Mouse (Mus musculus) heart, embryonic 11.5 days (tissue): ENCODE data around the gene Nme7. TPM values are rescaled to one million over a fixed set of nuclear protein-coding genes. Genes with fewer than 3 reads are reported as not detected.

Experiments used
- ATAC-seq: fragments of 200-750 bp; cut with Nextera tagmentation; replicated peaks from 2 replicates; pipeline ENCODE4 v1.8.0; 2017; ENCODE audit warnings: moderate library complexity; ENCODE audit not compliant: insufficient number of reproducible peaks, low FRiP score, low TSS enrichment
- H3K27ac ChIP-seq: fragments of 300-500 bp; sonication (generic); 2 replicates; pipeline ENCODE4 v1.5.1; 2014; ENCODE audit warnings: mild to moderate bottlenecking, low read depth, low read length
- H3K27me3 ChIP-seq: fragments of 300-500 bp; sonication (generic); 2 replicates; pipeline ENCODE4 v1.6.1; 2014; ENCODE audit warnings: mild to moderate bottlenecking, low read length, mixed read lengths; ENCODE audit not compliant: control insufficient read depth, insufficient read depth
- H3K36me3 ChIP-seq: fragments of 300-500 bp; sonication (generic); 2 replicates; pipeline ENCODE4 v1.6.1; 2014; ENCODE audit warnings: mild to moderate bottlenecking, low read length, moderate library complexity, mixed read lengths; ENCODE audit not compliant: control insufficient read depth, insufficient read depth
- H3K4me1 ChIP-seq: fragments of 300-500 bp; sonication (generic); 2 replicates; pipeline ENCODE4 v1.6.1; 2014; ENCODE audit warnings: low read length; ENCODE audit not compliant: control insufficient read depth, insufficient read depth
- H3K4me2 ChIP-seq: fragments of 300-500 bp; sonication (generic); 2 replicates; pipeline ENCODE4 v1.6.1; 2014; ENCODE audit warnings: mild to moderate bottlenecking, moderate library complexity
- H3K4me3 ChIP-seq: fragments of 300-500 bp; sonication (generic); 2 replicates; pipeline ENCODE4 v1.5.1; 2014; ENCODE audit warnings: low read depth, low read length
- H3K9ac ChIP-seq: fragments of 300-500 bp; sonication (generic); 2 replicates; pipeline ENCODE4 v1.6.1; 2014; ENCODE audit warnings: mild to moderate bottlenecking, low read depth, low read length, moderate library complexity
- H3K9me3 ChIP-seq: fragments of 300-500 bp; sonication (generic); replicated peaks from 2 replicates; pipeline ENCODE4 v1.6.1; 2016; ENCODE audit warnings: low read length; ENCODE audit not compliant: control insufficient read depth
- WGBS: fragments of 180-500 bp; shearing (Covaris S2); extraction: QIAGEN DNeasy Blood & Tissue Kit; methylation state at CpG from one replicate; pipeline ENCODE4 v1.1.7; 2014; ENCODE audit not compliant: insufficient replicate concordance; 5-methylcytosine and 5-hydroxymethylcytosine counted together
- polyA plus RNA-seq: library from polyadenylated mRNA; unstranded; fragments of >200 nt; fragmentation: Nextera tagmentation; extraction: Ambion mirVana; gene quantifications from 2 replicates; pipeline ENCODE4 v1.2.1, GENCODE M21; 2014

Gene Nme7
- polyA plus RNA-seq, 1 experiment from 2014 or later = 22.2 TPM

DNA sequence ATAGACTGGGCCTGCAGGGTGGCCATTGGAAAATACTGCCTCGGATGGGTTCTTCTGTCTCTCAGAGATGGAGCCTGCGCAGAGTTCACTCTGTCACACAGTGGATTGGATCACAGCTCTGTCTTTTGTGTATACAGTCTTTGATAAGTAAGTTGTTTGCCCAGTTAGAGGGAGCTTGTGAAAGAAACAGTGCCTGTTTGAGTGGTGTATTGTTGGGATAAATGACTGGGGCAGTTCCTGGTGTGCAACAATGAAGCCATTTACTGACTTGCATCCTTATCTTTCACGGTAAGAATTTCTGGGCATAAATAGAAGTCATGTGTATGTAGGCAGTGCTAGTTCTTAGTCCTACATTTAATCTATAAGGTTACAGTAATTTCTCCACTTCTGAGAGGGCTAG lies 49.5 kb downstream of the Nme7 start:
- Histone ChIP-seq H3K4me1 (no peaks in the 10 kb centered on the region), H3K27ac (no peak overlapping the region), H3K9me3 (no peaks in the 10 kb centered on the region), H3K9ac (no peak overlapping the region), H3K27me3 (no peaks in the 10 kb centered on the region), H3K4me2 (no peak overlapping the region), H3K36me3 (no peaks in the 10 kb centered on the region), H3K4me3 (no peak overlapping the region)
- ATAC-seq = no peak
- WGBS = 59% methylated on average over 3 of the region's 3 CpGs

DNA sequence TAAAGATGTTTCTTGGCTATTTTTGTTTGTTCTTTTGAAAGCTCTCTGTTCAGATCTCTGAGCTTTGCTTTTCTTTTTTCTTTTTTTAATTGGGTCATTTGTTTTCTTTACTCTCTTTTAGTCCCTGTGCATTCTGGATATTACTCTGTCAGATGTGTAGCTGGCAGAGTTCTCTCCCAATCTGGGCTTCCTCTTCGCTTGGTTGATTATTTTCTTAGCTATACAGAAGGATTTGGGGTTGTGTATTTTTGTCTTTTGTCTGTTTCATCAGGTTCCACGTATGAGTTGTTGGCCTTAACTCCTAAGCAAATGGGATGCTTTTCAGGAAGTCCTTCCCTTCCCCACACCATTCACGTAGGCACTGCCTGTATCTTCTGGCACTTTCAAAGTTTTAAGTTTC lies 54.1 kb downstream of the Nme7 start:
- ATAC-seq = no peak
- Histone ChIP-seq H3K36me3 (no peaks in the 10 kb centered on the region), H3K27me3 (no peaks in the 10 kb centered on the region), H3K27ac (no peak overlapping the region), H3K9me3 (no peaks in the 10 kb centered on the region), H3K4me1 (no peaks in the 10 kb centered on the region), H3K4me3 (no peak overlapping the region), H3K4me2 (no peak overlapping the region), H3K9ac (no peak overlapping the region)
- 53% methylated on average over 3 of the region's 3 CpGs for WGBS

DNA sequence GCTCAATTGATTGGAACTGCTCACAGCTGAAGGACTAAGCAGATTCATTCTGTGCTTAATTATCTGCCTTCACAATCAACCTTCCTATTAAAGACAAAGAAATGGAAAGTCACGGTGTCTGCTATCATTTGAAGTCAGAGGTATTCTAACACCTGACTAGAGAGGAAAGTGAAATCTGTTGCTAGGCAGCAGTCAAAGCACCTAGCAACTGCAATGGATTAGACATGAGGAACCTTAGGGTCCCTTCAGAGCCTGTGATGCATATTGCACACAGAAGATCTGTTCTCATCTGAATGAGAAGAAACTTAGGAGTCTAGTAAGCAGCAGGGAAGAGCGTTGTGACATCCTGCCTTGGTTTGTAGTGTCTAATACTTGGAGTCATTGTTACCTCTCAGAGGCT lies 58.1 kb downstream of the Nme7 start:
- Histone ChIP-seq H3K4me1 (no peaks in the 10 kb centered on the region), H3K27ac (no peak overlapping the region), H3K4me3 (no peak overlapping the region), H3K27me3 (no peaks in the 10 kb centered on the region), H3K9ac (no peak overlapping the region), H3K9me3 (no peaks in the 10 kb centered on the region), H3K4me2 (no peak overlapping the region), H3K36me3 (no peaks in the 10 kb centered on the region; the same call in 1 of the 2 replicates)
- 80% methylated on average over 2 of the region's 2 CpGs for WGBS
- no peak for ATAC-seq

DNA sequence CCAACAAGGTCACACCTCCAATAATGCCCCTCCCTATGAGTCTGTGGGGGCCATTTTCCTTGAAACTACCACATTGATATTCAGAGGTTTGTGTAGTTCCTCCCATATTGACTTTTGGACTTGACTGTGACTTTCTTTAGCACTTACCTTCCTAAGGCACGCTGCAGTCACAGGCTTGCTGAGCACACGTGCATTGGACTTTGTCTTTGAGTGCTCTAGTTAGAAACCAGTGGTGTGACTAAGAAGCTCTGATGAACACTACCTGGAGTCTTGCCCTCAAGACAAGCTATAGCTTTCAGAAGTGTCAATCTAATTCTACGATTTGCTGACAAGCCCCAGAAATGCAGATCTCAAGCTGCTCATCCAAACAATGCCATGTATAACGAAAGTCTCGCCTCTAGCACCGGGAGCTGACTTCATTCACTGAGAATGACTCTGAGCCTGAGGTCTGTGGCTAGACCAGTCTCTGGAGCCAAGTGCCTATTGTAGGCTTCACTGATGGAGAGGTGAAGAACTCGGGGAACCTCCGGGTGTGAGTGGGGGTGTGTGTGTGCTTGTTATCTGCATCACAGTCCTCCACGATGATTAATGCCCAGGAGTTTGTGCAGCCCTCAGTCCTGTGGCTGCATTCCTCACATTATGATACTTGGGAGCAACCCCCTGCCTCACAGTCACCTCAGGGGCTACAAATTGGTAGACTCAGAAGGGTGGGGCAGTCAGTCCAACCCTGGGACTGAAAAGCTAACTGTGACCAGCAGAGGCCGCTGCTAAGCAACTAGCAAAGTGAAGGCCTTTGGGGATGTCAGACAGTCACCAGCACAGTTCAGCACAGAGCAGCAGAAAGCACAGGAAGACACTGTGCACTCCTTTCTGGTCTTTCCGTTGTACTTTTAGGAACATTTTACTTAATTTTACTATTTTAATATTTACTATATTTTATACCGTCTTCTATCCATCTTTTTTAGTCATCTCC lies 62.5 kb downstream of the Nme7 start:
- Histone ChIP-seq H3K27me3 (no peaks in the 10 kb centered on the region), H3K9me3 (no peaks in the 10 kb centered on the region), H3K27ac (no peak overlapping the region), H3K36me3 (no peaks in the 10 kb centered on the region; the same call in 1 of the 2 replicates), H3K4me1 (no peaks in the 10 kb centered on the region), H3K4me3 (no peak overlapping the region), H3K4me2 (no peak overlapping the region), H3K9ac (no peak overlapping the region)
- 65% methylated on average over 12 of the region's 12 CpGs for WGBS
- ATAC-seq = no peak

DNA sequence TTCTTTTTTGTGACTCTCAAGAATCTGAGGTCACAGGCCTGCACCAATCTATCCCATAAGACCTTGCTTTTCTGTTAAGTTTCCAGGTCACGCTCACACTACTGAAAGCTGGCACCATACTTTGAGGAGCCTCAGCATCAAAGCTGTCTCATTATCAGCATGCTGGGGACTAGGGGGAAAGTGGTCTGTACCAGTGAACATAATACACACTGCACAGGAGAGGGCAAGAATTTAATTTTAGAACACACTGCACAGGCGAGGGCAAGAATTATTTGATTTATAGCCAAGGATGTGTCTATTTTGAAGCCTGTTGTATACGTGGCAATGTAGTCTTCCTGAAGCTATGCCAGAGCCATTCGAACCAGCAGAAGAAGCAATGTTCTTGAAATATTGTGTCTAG lies 64.2 kb downstream of the Nme7 start:
- Histone ChIP-seq H3K9ac (no peak overlapping the region), H3K4me3 (no peak overlapping the region), H3K27ac (no peak overlapping the region), H3K27me3 (no peaks in the 10 kb centered on the region), H3K36me3 (peaks cover 2% of the 10 kb centered on the region; the same call in 1 of the 2 replicates), H3K9me3 (no peaks in the 10 kb centered on the region), H3K4me2 (no peak overlapping the region), H3K4me1 (no peaks in the 10 kb centered on the region)
- ATAC-seq = no peak
- WGBS = 70% methylated on average over 4 of the region's 4 CpGs

DNA sequence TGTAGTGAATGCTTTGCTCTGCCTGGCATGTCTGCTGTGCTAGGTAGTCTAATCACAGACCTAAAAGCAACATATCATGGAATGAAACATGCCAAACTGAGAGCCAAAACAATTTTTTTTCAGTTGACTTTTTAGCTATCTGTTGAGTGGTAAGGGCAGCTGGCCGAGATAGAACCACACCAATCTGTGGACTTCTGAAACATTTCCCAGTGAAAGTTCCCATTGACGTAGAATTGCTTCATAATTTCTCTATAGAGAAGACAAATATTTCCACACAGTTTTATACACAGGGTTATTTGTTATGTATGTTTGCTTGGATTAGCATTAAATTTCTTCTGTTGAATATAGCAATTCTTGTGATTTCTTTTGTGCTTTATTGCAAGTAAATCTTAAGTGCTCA lies 65.9 kb downstream of the Nme7 start:
- ATAC-seq = no peak
- Histone ChIP-seq H3K9me3 (no peaks in the 10 kb centered on the region), H3K27me3 (no peaks in the 10 kb centered on the region), H3K27ac (no peak overlapping the region), H3K9ac (no peak overlapping the region), H3K4me1 (no peaks in the 10 kb centered on the region), H3K4me3 (no peak overlapping the region), H3K36me3 (0 out of 2 replicates have a peak, but pooled peaks cover 2% of the 10 kb centered on the region), H3K4me2 (no peak overlapping the region)
- WGBS = 76% methylated on average over 2 of the region's 2 CpGs

DNA sequence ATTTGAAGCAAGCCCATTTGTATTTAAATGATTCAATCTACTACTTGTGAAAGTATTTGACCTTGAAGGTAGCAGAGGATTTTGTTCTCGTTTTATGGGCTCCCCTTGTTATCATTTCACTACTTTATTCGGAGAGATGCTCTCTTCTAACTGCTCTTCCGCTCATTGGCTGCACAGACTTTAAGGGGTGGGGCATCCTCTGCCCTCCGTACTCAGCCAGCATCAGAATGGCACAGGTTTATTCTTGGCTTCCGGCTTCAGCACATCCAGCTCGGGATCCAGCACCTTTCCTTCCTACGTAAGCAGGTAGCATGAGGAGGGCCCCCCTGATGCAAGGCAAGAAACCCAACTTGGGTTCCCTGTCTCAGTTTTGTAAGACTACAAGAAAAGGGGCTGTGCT lies 69.1 kb downstream of the Nme7 start:
- Histone ChIP-seq H3K36me3 (0 out of 2 replicates have a peak, but pooled peaks cover 2% of the 10 kb centered on the region), H3K27ac (no peak overlapping the region), H3K9ac (no peak overlapping the region), H3K4me1 (no peaks in the 10 kb centered on the region), H3K4me2 (no peak overlapping the region), H3K9me3 (no peaks in the 10 kb centered on the region), H3K4me3 (no peak overlapping the region), H3K27me3 (no peaks in the 10 kb centered on the region)
- 82% methylated on average over 7 of the region's 7 CpGs for WGBS
- no peak for ATAC-seq

DNA sequence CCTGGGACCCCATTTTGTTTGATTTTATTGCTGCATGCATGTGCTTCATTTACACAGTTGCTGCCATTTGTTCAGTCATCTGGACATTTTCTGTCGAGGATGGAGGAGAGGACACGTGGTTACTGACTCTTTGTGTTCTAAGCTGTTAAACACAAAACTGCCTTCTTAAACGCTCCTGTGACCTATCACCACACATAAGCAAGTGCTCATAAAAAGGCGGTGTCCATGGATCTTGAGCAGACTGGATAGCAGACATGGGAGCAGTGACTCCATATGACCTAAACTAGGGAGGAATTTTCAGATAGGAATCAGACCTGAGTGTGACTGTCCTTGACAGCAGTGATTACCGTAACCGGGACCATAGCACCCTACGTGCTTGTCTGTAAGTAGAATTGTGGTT lies 70.1 kb downstream of the Nme7 start:
- Histone ChIP-seq H3K4me3 (no peak overlapping the region), H3K9ac (no peak overlapping the region), H3K9me3 (no peaks in the 10 kb centered on the region), H3K27me3 (no peaks in the 10 kb centered on the region), H3K4me2 (no peak overlapping the region), H3K4me1 (no peaks in the 10 kb centered on the region), H3K27ac (no peak overlapping the region), H3K36me3 (0 out of 2 replicates have a peak, but pooled peaks cover 2% of the 10 kb centered on the region)
- ATAC-seq = no peak
- WGBS = 73% methylated on average over 7 of the region's 7 CpGs

DNA sequence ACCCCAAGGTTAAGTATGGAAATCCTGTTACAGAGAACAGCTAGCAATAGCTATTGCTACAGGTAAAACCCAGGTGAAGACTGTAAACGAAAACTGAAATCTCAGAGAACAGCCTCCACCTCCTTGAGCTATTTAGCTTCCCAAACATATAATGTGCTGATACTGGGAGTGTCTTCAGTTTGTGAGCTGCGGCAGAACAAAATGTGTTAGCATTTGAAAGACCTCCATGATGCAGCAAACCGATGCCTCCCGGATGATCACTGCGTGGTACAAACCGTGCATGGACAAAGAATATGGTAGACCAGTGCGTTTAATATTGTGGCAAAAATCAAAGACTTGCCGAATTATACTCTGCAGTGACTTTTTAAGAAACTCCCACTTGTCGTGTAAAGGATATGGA lies 71.7 kb downstream of the Nme7 start:
- H3K4me2 ChIP-seq = no peak overlapping the region
- H3K36me3 ChIP-seq = 0 out of 2 replicates have a peak, but pooled peaks cover 2% of the 10 kb centered on the region
- no peak for ATAC-seq
- 95% methylated on average over 9 of the region's 9 CpGs for WGBS
- H3K27me3 ChIP-seq = no peaks in the 10 kb centered on the region
- no peaks in the 10 kb centered on the region for H3K9me3 ChIP-seq
- H3K4me3 ChIP-seq = no peak overlapping the region
- H3K4me1 ChIP-seq = no peaks in the 10 kb centered on the region
- H3K9ac ChIP-seq = no peak overlapping the region
- no peak overlapping the region for H3K27ac ChIP-seq
